Mouse (Mus musculus) limb, embryonic 15.5 days (tissue): ENCODE measurements around the gene Atf3. TPM values are rescaled to one million over a fixed set of nuclear protein-coding genes. Genes with fewer than 3 reads are reported as not detected.

Experiments used
- ATAC-seq: fragments of 200-750 bp; cut with Nextera tagmentation; 2 replicates; pipeline ENCODE4 v1.8.0; 2017; ENCODE audit warnings: low read depth, moderate TSS enrichment; ENCODE audit not compliant: insufficient number of reproducible peaks, low FRiP score, low TSS enrichment
- H3K27ac ChIP-seq: fragments of 300-500 bp; sonication (generic); 2 replicates; pipeline ENCODE4 v1.5.1; 2015; ENCODE audit warnings: moderate library complexity, mild to moderate bottlenecking, inconsistent platforms
- H3K27me3 ChIP-seq: fragments of 300-500 bp; sonication (generic); 2 replicates; pipeline ENCODE4 v1.6.1; 2015; ENCODE audit warnings: inconsistent platforms
- H3K36me3 ChIP-seq: fragments of 300-500 bp; sonication (generic); 2 replicates; pipeline ENCODE4 v1.6.1; 2015; ENCODE audit warnings: inconsistent platforms
- H3K4me1 ChIP-seq: fragments of 300-500 bp; sonication (generic); 2 replicates; pipeline ENCODE4 v1.6.1; 2015; ENCODE audit warnings: inconsistent platforms
- H3K4me2 ChIP-seq: fragments of 300-500 bp; sonication (generic); 2 replicates; pipeline ENCODE4 v1.6.1; 2015; ENCODE audit warnings: mild to moderate bottlenecking, inconsistent platforms
- H3K4me3 ChIP-seq: fragments of 300-500 bp; sonication (generic); 2 replicates; pipeline ENCODE4 v1.5.1; 2015; ENCODE audit warnings: mild to moderate bottlenecking, inconsistent platforms
- H3K9ac ChIP-seq: fragments of 300-500 bp; sonication (generic); 2 replicates; pipeline ENCODE4 v1.6.1; 2015; ENCODE audit warnings: inconsistent platforms
- H3K9me3 ChIP-seq: fragments of 300-500 bp; sonication (generic); 2 replicates; pipeline ENCODE4 v1.6.1; 2016; ENCODE audit warnings: inconsistent platforms
- WGBS: fragments of 180-500 bp; shearing (Covaris S2); methylation state at CpG from one replicate; pipeline ENCODE4 v1.1.7; 2015; 5-methylcytosine and 5-hydroxymethylcytosine counted together
- polyA plus RNA-seq: library from polyadenylated mRNA; unstranded; fragments of >200 nt; fragmentation: Nextera tagmentation; extraction: Ambion mirVana; gene quantifications from 2 replicates; pipeline ENCODE4 v1.2.1, GENCODE M21; 2015

The Atf3 gene
- polyA plus RNA-seq, 1 experiment from 2014 or later = 8.2 TPM

- Histone ChIP-seq H3K4me2 (no peak overlapping the region), H3K36me3 (no peaks in the 10 kb centered on the region), H3K9ac (no peak overlapping the region), H3K27me3 (no peaks in the 10 kb centered on the region), H3K4me3 (0 out of 2 replicates have a peak overlapping the region, but pooled peaks have one; percentile 73), H3K9me3 (no peaks in the 10 kb centered on the region), H3K4me1 (peaks cover 15% of the 10 kb centered on the region), H3K27ac (no peak overlapping the region)
- ATAC-seq = no peak
- 90% methylated on average over 2 of the region's 2 CpGs for WGBS
Observed at GRCm38 (mm10) chr1:191225771-191226170, 7.9 kb upstream of the Atf3 start.

- H3K9ac ChIP-seq = peak overlapping the region; percentile 71; the same call in 1 of the 2 replicates
- no peaks in the 10 kb centered on the region for H3K27me3 ChIP-seq
- H3K4me3 ChIP-seq = peak overlapping the region; percentile 73
- H3K9me3 ChIP-seq = no peaks in the 10 kb centered on the region
- H3K27ac ChIP-seq = no peak overlapping the region
- no peak for ATAC-seq
- 50% methylated on average over 9 of the region's 9 CpGs for WGBS
- H3K36me3 ChIP-seq = no peaks in the 10 kb centered on the region
- H3K4me1 ChIP-seq = peaks cover 15% of the 10 kb centered on the region
- peak overlapping the region; percentile 88 for H3K4me2 ChIP-seq
Observed at GRCm38 (mm10) chr1:191224981-191225703, 7.3 kb upstream of the Atf3 start.

- Histone ChIP-seq H3K36me3 (no peaks in the 10 kb centered on the region), H3K4me2 (peak overlapping the region; percentile 88), H3K27ac (peak overlapping the region; percentile 80), H3K9ac (peak overlapping the region; percentile 71), H3K4me1 (peaks cover 15% of the 10 kb centered on the region), H3K4me3 (peak overlapping the region; percentile 73), H3K9me3 (no peaks in the 10 kb centered on the region), H3K27me3 (no peaks in the 10 kb centered on the region)
- ATAC-seq = peak; percentile 66
- WGBS = 2% methylated on average over 57 of the region's 57 CpGs
Observed at GRCm38 (mm10) chr1:191224302-191224980, 6.6 kb upstream of the Atf3 start.

- Histone ChIP-seq H3K9ac (peak overlapping the region; percentile 71; the same call in 1 of the 2 replicates), H3K27me3 (no peaks in the 10 kb centered on the region), H3K9me3 (no peaks in the 10 kb centered on the region), H3K36me3 (no peaks in the 10 kb centered on the region), H3K4me1 (peaks cover 15% of the 10 kb centered on the region), H3K27ac (peak overlapping the region; percentile 80), H3K4me2 (peak overlapping the region; percentile 88), H3K4me3 (peak overlapping the region; percentile 73)
- ATAC-seq = peak; percentile 55
- WGBS = 46% methylated on average over 10 of the region's 10 CpGs
Observed at GRCm38 (mm10) chr1:191223930-191224301, 6.1 kb upstream of the Atf3 start.

- Histone ChIP-seq H3K4me2 (no peak overlapping the region), H3K27ac (no peak overlapping the region), H3K4me3 (no peak overlapping the region), H3K9me3 (no peaks in the 10 kb centered on the region), H3K36me3 (no peaks in the 10 kb centered on the region), H3K9ac (no peak overlapping the region), H3K27me3 (no peaks in the 10 kb centered on the region), H3K4me1 (peaks cover 15% of the 10 kb centered on the region)
- 59% methylated on average over 4 of the region's 4 CpGs for WGBS
- no peak for ATAC-seq
Observed at GRCm38 (mm10) chr1:191222031-191222430, 4.2 kb upstream of the Atf3 start.

- Histone ChIP-seq H3K9me3 (no peaks in the 10 kb centered on the region), H3K36me3 (no peaks in the 10 kb centered on the region), H3K9ac (no peak overlapping the region), H3K4me2 (no peak overlapping the region), H3K4me3 (no peak overlapping the region), H3K27ac (no peak overlapping the region), H3K27me3 (no peaks in the 10 kb centered on the region), H3K4me1 (peaks cover 17% of the 10 kb centered on the region)
- WGBS = 74% methylated on average over 8 of the region's 8 CpGs
- ATAC-seq = no peak
Observed at GRCm38 (mm10) chr1:191220588-191220987, 2.7 kb upstream of the Atf3 start.

- Histone ChIP-seq H3K4me2 (no peak overlapping the region), H3K27ac (no peak overlapping the region), H3K9me3 (no peaks in the 10 kb centered on the region), H3K9ac (no peak overlapping the region), H3K4me3 (no peak overlapping the region), H3K36me3 (no peaks in the 10 kb centered on the region), H3K27me3 (no peaks in the 10 kb centered on the region), H3K4me1 (peaks cover 10% of the 10 kb centered on the region)
- ATAC-seq = no peak
- 83% methylated on average over 1 of the region's 1 CpGs for WGBS
Observed at GRCm38 (mm10) chr1:191219748-191220147, 1.9 kb upstream of the Atf3 start.

- Histone ChIP-seq H3K27me3 (no peaks in the 10 kb centered on the region), H3K36me3 (no peaks in the 10 kb centered on the region), H3K9me3 (no peaks in the 10 kb centered on the region), H3K27ac (no peak overlapping the region), H3K4me2 (no peak overlapping the region), H3K9ac (no peak overlapping the region), H3K4me1 (peaks cover 3% of the 10 kb centered on the region; the same call in 1 of the 2 replicates), H3K4me3 (no peak overlapping the region)
- ATAC-seq = no peak
- WGBS = 85% methylated on average over 5 of the region's 5 CpGs
Observed at GRCm38 (mm10) chr1:191218583-191218982, 744 bp upstream of the Atf3 start.

- H3K27ac ChIP-seq = no peak overlapping the region
- no peak for ATAC-seq
Observed at GRCm38 (mm10) chr1:191215776-191216661, 1.8 kb downstream of the Atf3 start.

GRCm38 (mm10) chr1:191211096-191211495 lies 6.7 kb downstream of the Atf3 start:
- Histone ChIP-seq H3K36me3 (no peaks in the 10 kb centered on the region), H3K27ac (no peak overlapping the region), H3K4me3 (no peak overlapping the region), H3K4me1 (no peaks in the 10 kb centered on the region), H3K4me2 (no peak overlapping the region), H3K9me3 (no peaks in the 10 kb centered on the region), H3K27me3 (no peaks in the 10 kb centered on the region), H3K9ac (no peak overlapping the region)
- no peak for ATAC-seq
- 64% methylated on average over 2 of the region's 2 CpGs for WGBS

More at GRCm38 (mm10) chr1:191215776-191216661, 1.8 kb downstream of the Atf3 start:
- Histone ChIP-seq H3K4me3 (no peak overlapping the region), H3K9me3 (no peaks in the 10 kb centered on the region), H3K36me3 (no peaks in the 10 kb centered on the region), H3K4me1 (0 out of 2 replicates have a peak, but pooled peaks cover 2% of the 10 kb centered on the region), H3K27me3 (no peaks in the 10 kb centered on the region), H3K9ac (no peak overlapping the region), H3K4me2 (no peak overlapping the region)
- WGBS = 22% methylated on average over 19 of the region's 19 CpGs

- no peak overlapping the region for H3K9ac ChIP-seq
- H3K4me3 ChIP-seq = no peak overlapping the region
- H3K4me1 ChIP-seq = no peaks in the 10 kb centered on the region
- H3K4me2 ChIP-seq = no peak overlapping the region
- H3K27me3 ChIP-seq = no peaks in the 10 kb centered on the region
- H3K36me3 ChIP-seq = no peaks in the 10 kb centered on the region
- ATAC-seq = no peak
- WGBS = 83% methylated on average over 5 of the region's 5 CpGs
- no peak overlapping the region for H3K27ac ChIP-seq
- H3K9me3 ChIP-seq = no peaks in the 10 kb centered on the region
Observed at GRCm38 (mm10) chr1:191205791-191206190, 12.0 kb downstream of the Atf3 start.
